Mouse (Mus musculus) limb, embryonic 14.5 days (tissue): ENCODE results near the gene Gm20388. TPM values are rescaled to one million over a fixed set of nuclear protein-coding genes. Genes with fewer than 3 reads are reported as not detected.

ENCODE experiments used
- ATAC-seq: fragments of 200-750 bp; cut with Nextera tagmentation; 2 replicates; pipeline ENCODE4 v1.8.0; 2017; ENCODE audit warnings: low read depth, moderate number of reproducible peaks, moderate TSS enrichment; ENCODE audit not compliant: low FRiP score
- DNase-seq: peaks from one replicate; pipeline ENCODE4 v3.0.0-alpha.2; 2015; ENCODE audit warnings: low spot score
- H3K27ac ChIP-seq: fragments of 300-500 bp; sonication (generic); replicated peaks from 2 replicates; pipeline ENCODE4 v1.5.1; 2014; ENCODE audit warnings: low read depth, mild to moderate bottlenecking, low read length, moderate library complexity, mixed read lengths
- H3K27me3 ChIP-seq: fragments of 300-500 bp; sonication (generic); 2 replicates; pipeline ENCODE4 v1.6.1; 2014; ENCODE audit warnings: low read length, mixed read lengths; ENCODE audit not compliant: control insufficient read depth, insufficient read depth
- H3K36me3 ChIP-seq: fragments of 300-500 bp; sonication (generic); 2 replicates; pipeline ENCODE4 v1.6.1; 2014; ENCODE audit warnings: mild to moderate bottlenecking, low read length, moderate library complexity, mixed read lengths; ENCODE audit not compliant: control insufficient read depth, insufficient read depth
- H3K4me1 ChIP-seq: fragments of 300-500 bp; sonication (generic); 2 replicates; pipeline ENCODE4 v1.6.1; 2014; ENCODE audit warnings: antibody characterized with exemption, low read length, mixed read lengths; ENCODE audit not compliant: control insufficient read depth, insufficient read depth
- H3K4me2 ChIP-seq: fragments of 300-500 bp; sonication (generic); replicated peaks from 2 replicates; pipeline ENCODE4 v1.6.1; 2014; ENCODE audit warnings: low read depth, mild to moderate bottlenecking, low read length, moderate library complexity; ENCODE audit not compliant: severe bottlenecking
- H3K4me3 ChIP-seq: fragments of 300-500 bp; sonication (generic); replicated peaks from 2 replicates; pipeline ENCODE4 v1.5.1; 2014; ENCODE audit warnings: low read length
- H3K9ac ChIP-seq: fragments of 300-500 bp; sonication (generic); 2 replicates; pipeline ENCODE4 v1.6.1; 2014; ENCODE audit warnings: mild to moderate bottlenecking, low read depth, low read length, moderate library complexity; ENCODE audit not compliant: severe bottlenecking
- H3K9me3 ChIP-seq: fragments of 300-500 bp; sonication (generic); 2 replicates; pipeline ENCODE4 v1.6.1; 2016; ENCODE audit warnings: low read length; ENCODE audit not compliant: control insufficient read depth
- POLR2A ChIP-seq: fragments of 200-500 bp; IDR thresholded peaks from 2 replicates; pipeline ENCODE4 v1.8.0; 2012; ENCODE audit warnings: inconsistent platforms, mild to moderate bottlenecking, moderate library complexity, borderline replicate concordance; ENCODE audit not compliant: insufficient read depth, insufficient read length; ENCODE audit errors: extremely low read depth
- WGBS: fragments of 180-500 bp; shearing (Covaris S2); extraction: QIAGEN DNeasy Blood & Tissue Kit; methylation state at CpG from one replicate; pipeline ENCODE4 v1.1.7; 2014; 5-methylcytosine and 5-hydroxymethylcytosine counted together
- polyA plus RNA-seq, 2 experiments: library from polyadenylated mRNA; depleted of rRNA in 1 of 2; stranded (reverse) in 1 of 2; unstranded in 1 of 2; fragments of >200 nt; fragmentation: Nextera tagmentation in 1 of 2; extraction: Ambion mirVana in 1 of 2; gene quantifications; 2 replicates each; pipeline versions ENCODE4 v1.2.1 to v1.2.3; 2012 to 2014

Gene Gm20388
- polyA plus RNA-seq, 2 experiments = 1.9 to 49.9 TPM

GRCm38 (mm10) chr8:123134149-123134713 is 3223.6 kb downstream of the Gm20388 start:
- ATAC-seq (no peak), DNase-seq (no peak)
- Histone ChIP-seq H3K4me1 (peaks cover 19% of the 10 kb centered on the region), H3K27ac (no peak overlapping the region), H3K4me3 (no peak overlapping the region), H3K4me2 (no peak overlapping the region), H3K9me3 (no peaks in the 10 kb centered on the region), H3K9ac (no peak overlapping the region), H3K36me3 (no peaks in the 10 kb centered on the region), H3K27me3 (no peaks in the 10 kb centered on the region)
- WGBS = 89% methylated on average over 9 of the region's 11 CpGs
- TF ChIP-seq POLR2A = no peak

GRCm38 (mm10) chr8:123135406-123135805 is 3224.8 kb downstream of the Gm20388 start:
- Histone ChIP-seq H3K4me2 (no peak overlapping the region), H3K4me1 (peaks cover 19% of the 10 kb centered on the region), H3K9me3 (no peaks in the 10 kb centered on the region), H3K4me3 (no peak overlapping the region), H3K36me3 (no peaks in the 10 kb centered on the region), H3K27me3 (no peaks in the 10 kb centered on the region), H3K27ac (no peak overlapping the region), H3K9ac (peak overlapping the region; percentile 28; the same call in 1 of the 2 replicates)
- no peak for ATAC-seq
- TF ChIP-seq POLR2A = no peak
- DNase-seq = no peak
- 54% methylated on average over 7 of the region's 7 CpGs for WGBS

DNA sequence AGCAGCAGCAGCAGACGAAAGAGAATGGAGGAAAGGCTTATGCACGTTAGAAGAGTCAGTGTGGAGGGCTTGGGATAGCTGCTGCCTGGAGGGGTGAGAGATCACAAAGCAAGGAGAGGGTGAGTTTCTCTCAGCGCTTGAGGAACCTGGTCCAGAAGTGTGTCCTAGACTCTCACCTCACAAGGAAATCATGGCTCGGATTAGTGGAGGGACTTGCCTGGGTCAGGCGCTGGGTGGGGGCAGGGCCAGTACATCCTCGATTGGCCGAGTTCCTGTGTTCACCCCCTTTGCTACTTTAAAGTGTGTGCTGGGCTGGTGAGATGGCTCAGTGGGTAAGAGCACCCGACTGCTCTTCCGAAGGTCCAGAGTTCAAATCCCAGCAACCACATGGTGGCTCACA is 3225.2 kb downstream of the Gm20388 start:
- Histone ChIP-seq H3K4me3 (no peak overlapping the region), H3K27ac (no peak overlapping the region), H3K9me3 (no peaks in the 10 kb centered on the region), H3K4me2 (no peak overlapping the region), H3K36me3 (no peaks in the 10 kb centered on the region), H3K27me3 (no peaks in the 10 kb centered on the region), H3K9ac (peak overlapping the region; percentile 28; the same call in 1 of the 2 replicates), H3K4me1 (peaks cover 19% of the 10 kb centered on the region)
- no peak for ATAC-seq
- TF ChIP-seq POLR2A = no peak
- WGBS = 62% methylated on average over 9 of the region's 9 CpGs
- DNase-seq = no peak

DNA sequence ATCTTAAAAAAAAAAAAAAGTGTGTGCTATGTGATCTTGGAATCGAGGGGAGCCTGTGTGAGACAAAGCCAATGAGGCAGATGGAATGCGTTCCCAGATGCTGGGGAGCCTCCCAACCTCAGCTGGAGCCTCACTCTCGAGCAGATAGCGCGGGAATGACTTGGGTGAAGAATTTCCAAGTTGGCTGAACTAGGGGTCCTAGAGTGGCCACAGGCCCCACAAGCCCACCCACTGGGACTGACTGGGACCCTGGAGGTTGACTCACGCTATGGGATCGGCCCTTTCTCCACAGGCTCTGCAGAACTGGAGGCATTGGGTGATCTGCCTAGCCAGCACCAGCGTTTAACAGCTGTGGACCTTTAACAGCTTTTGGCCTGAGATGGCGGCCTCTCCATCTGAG is 3225.6 kb downstream of the Gm20388 start:
- TF ChIP-seq POLR2A = no peak
- ATAC-seq (no peak), DNase-seq (no peak)
- H3K36me3 ChIP-seq = no peaks in the 10 kb centered on the region
- no peaks in the 10 kb centered on the region for H3K9me3 ChIP-seq
- H3K27me3 ChIP-seq = no peaks in the 10 kb centered on the region
- H3K4me1 ChIP-seq = peaks cover 19% of the 10 kb centered on the region
- 79% methylated on average over 9 of the region's 9 CpGs for WGBS
- H3K9ac ChIP-seq = no peak overlapping the region
- no peak overlapping the region for H3K27ac ChIP-seq
- no peak overlapping the region for H3K4me3 ChIP-seq
- no peak overlapping the region for H3K4me2 ChIP-seq

DNA sequence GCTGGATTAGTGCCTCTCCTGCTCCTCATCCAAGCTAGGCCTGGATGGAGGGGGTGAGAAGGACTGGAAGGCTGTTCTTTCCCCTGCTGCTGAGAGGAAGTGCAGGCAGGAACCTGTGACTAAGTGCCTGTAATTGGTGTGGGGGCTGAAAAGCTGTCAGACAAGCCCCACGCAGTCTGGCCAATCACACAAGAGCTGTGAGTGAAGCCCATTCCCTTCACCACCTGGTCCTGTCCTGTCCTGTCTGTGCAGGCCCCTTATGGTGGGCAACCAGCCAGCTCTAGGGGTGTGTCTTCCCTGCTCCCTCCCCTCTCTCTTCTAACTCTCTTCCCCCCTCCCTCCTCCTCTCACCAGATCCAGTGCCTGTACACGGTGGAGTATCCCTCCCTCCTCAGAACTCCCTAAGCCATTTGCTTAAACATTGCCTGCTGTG is 3227.0 kb downstream of the Gm20388 start:
- DNase-seq (peak; percentile 93), ATAC-seq (peak; percentile 89)
- Histone ChIP-seq H3K27ac (peak overlapping the region; percentile 80), H3K36me3 (no peaks in the 10 kb centered on the region), H3K9ac (peak overlapping the region; percentile 32; the same call in 1 of the 2 replicates), H3K4me3 (no peak overlapping the region), H3K4me1 (peaks cover 28% of the 10 kb centered on the region), H3K27me3 (no peaks in the 10 kb centered on the region), H3K9me3 (no peaks in the 10 kb centered on the region), H3K4me2 (no peak overlapping the region)
- no peak for TF ChIP-seq POLR2A
- 5% methylated on average over 2 of the region's 2 CpGs for WGBS
